Mouse (Mus musculus) cerebellum, adult 2 months (tissue): ENCODE measurements around the gene Nxn. TPM values are rescaled to one million over a fixed set of nuclear protein-coding genes. Genes with fewer than 3 reads are reported as not detected.

ENCODE experiments used
- DNase-seq, 2 experiments: peaks; one replicate each; pipeline ENCODE4 v3.0.0; 2021
- H3K27ac ChIP-seq: fragments of 200-500 bp; 2 replicates; pipeline ENCODE4 v1.5.1; 2012; ENCODE audit warnings: low read length, control low read depth, inconsistent platforms; ENCODE audit not compliant: insufficient read depth
- H3K27me3 ChIP-seq: fragments of 200-500 bp; 2 replicates; pipeline ENCODE4 v1.6.1; 2012; ENCODE audit warnings: inconsistent platforms, mild to moderate bottlenecking, low read length, moderate library complexity; ENCODE audit not compliant: control insufficient read depth, insufficient read depth
- H3K4me1 ChIP-seq: fragments of 200-500 bp; 2 replicates; pipeline ENCODE4 v1.6.1; 2011; ENCODE audit warnings: low read length; ENCODE audit not compliant: control insufficient read depth, insufficient read depth
- H3K4me3 ChIP-seq: fragments of 200-500 bp; replicated peaks from 2 replicates; pipeline ENCODE3; 2011; ENCODE audit warnings: mild to moderate bottlenecking, low read depth, low read length, control low read depth; ENCODE audit not compliant: insufficient read depth
- CTCF ChIP-seq: fragments of 200-500 bp; IDR thresholded peaks from 2 replicates; pipeline ENCODE4 v1.5.1; 2011; ENCODE audit warnings: low read depth, mild to moderate bottlenecking, control low read depth, low read length, moderate library complexity, borderline replicate concordance; ENCODE audit not compliant: insufficient read depth
- POLR2A ChIP-seq: fragments of 200-500 bp; IDR thresholded peaks from 2 replicates; pipeline ENCODE4 v1.6.1; 2011; ENCODE audit warnings: low read length, control low read depth, borderline replicate concordance; ENCODE audit not compliant: insufficient read depth
- WGBS: fragments of 180-500 bp; shearing (Covaris S2); methylation state at CpG from one replicate; pipeline ENCODE4 v1.1.7; 2018; 5-methylcytosine and 5-hydroxymethylcytosine counted together
- polyA plus RNA-seq: library from polyadenylated mRNA; depleted of rRNA; stranded (reverse); fragments of >200 nt; gene quantifications from 2 replicates; pipeline ENCODE4 v1.2.3, GENCODE M21; 2012; rRNA removed

Nxn gene
- 24.3 and 29.8 TPM in 2 replicates for polyA plus RNA-seq

DNA sequence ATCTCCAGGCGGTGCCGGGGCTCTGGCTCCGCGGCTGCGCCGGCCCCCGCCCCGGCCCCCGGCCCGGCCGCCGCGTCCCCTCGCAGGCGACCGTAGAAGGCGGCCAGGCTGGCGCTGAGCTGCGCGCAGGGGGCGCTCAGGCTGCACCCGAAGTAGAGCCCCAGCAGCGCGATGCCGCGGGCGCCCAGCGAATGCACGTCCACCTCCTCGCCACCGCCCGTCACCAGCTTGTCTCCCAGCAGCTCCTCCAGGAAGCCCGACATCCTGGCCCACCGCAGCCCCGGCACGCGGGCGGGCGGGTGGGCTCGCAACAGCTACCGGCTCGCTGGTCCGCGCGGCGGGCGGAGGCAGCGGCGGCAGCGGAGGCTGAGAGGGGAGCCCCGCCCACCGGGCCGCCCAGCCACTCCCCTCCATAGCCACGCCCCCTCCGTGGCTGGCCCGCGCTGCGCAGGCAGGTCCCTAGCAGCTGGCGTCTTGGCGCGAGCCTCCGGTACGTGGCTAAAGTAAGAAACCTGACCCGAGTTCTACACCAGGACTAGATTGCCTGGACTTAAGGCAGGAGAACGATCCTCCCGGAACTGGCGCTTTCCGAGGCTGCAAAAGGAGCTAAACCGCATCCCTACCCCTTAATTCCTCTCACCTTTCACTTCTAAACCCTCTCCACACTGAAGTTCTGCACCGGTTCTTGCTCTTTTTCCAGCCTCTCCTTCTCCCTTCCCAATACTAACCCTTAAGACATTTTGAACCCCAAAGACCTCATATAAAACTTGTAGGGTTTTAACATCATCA is at the start of gene Nxn:
Gene Nxn (minus strand): TSS at position 343 of the 789 bp plus-strand sequence.
- 1% methylated on average over 66 of the region's 70 CpGs for WGBS
- Histone ChIP-seq H3K4me1 (peaks cover 5% of the 10 kb centered on the region; the same call in 1 of the 2 replicates), H3K27me3 (no peaks in the 10 kb centered on the region), H3K27ac (peak within 1 kb of the TSS; percentile 52), H3K4me3 (peak within 1 kb of the TSS; percentile 82)
- peak; percentile 94 for DNase-seq
- no peak for TF ChIP-seq CTCF
- TF ChIP-seq POLR2A: 0 out of 2 replicates have a peak, but pooled peaks have one; percentile 36

DNA sequence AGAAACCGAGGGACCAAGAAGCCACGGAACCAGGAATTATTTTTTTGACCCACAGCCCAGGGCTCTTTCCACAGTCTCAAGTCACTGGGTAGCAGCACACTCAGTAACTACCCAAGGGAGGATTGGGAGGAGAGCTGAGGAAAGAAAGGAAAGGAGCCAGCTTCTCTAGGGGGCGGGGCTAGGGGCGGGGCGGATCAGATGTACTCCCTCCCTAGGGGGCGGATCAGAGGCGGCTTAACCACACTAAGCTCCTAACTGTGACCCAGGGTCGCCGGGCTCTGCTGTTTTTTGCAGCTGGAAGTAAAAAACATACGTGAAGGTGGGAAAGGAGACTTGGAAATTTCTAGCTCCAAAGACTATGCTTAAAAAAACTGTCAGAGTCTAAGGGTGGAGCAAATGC is 47.3 kb upstream of the Nxn start:
- WGBS: 28% methylated on average over 10 of the region's 10 CpGs
- Histone ChIP-seq H3K27ac (no peak overlapping the region), H3K4me3 (no peak overlapping the region), H3K27me3 (no peaks in the 10 kb centered on the region), H3K4me1 (peaks cover 16% of the 10 kb centered on the region)
- TF ChIP-seq POLR2A (no peak), CTCF (no peak)
- no peak for DNase-seq

DNA sequence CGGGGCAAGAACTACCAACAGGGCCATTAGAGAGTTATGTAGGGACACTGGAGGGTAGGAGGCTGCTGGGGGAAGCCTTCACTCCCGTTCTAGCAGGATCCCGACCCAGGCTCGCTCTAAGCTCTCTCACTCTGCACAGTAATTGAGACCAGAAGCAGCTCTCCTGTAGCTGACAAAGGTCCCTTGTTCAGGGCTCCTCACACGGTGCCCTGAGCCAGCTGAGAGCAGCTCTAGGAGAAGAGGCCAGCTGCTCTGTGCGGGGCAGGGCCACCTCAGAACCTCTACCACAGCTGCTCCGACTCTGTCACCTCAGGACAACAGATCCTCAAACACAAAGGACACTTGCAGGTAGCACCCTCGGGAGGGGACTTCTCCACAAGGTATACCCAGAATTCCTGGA is 46.5 kb upstream of the Nxn start:
- no peak for DNase-seq
- WGBS: 63% methylated on average over 8 of the region's 8 CpGs
- no peak for TF ChIP-seq CTCF
- no peak for TF ChIP-seq POLR2A
- no peak overlapping the region for H3K4me3 ChIP-seq
- peaks cover 16% of the 10 kb centered on the region for H3K4me1 ChIP-seq
- no peak overlapping the region for H3K27ac ChIP-seq
- H3K27me3 ChIP-seq: no peaks in the 10 kb centered on the region

DNA sequence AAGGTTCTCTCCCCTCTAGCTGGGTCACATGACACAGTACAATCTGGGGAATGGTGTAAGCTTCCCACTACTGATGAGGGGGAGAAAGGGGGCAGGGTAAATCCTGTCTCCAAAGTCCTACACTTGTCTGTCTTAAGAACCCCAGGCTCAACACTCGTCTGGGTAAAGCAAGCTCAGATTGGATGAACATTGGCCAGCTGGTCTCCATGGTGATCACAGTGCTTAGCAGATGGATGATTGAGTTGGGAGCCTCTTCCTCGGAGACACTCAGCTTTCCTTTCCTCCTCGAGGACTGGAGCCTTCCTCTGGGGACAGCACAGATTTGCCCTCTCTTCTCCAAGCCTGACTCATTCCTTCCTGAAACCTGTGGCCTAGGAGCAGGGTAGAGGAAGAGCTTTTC is 40.7 kb upstream of the Nxn start:
- Histone ChIP-seq H3K4me3 (no peak overlapping the region), H3K4me1 (no peaks in the 10 kb centered on the region), H3K27ac (no peak overlapping the region), H3K27me3 (no peaks in the 10 kb centered on the region)
- 31% methylated on average over 3 of the region's 3 CpGs for WGBS
- TF ChIP-seq CTCF: no peak
- TF ChIP-seq POLR2A: no peak
- no peak for DNase-seq

DNA sequence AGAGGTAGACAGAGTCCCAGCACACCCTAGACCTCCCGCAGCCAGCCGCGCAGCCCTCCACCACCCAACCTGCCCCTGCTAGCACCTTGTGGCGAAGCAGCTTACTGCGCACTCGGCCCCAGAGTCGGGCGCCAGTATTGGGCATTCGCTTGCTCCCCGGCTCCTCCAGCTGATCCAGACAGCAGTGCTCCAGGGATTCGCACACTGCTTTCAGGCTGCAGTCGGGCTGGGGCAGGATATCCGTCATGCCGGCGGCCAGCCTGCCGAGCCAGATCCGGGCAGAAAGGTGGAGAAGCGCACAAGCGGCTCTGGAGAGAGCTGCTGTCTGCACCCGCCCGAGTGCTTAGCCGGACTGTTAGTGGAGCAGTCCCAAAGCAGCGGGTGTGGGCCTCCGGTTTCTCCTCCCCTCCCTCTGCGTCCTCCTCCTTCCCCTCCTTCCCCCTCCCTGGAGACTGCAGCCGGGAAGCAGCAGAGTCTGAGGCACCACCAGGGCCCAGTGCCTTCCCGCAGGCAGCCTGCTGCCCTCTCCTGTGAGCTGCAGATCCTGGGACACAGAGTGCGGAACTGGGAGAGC is 38.0 kb upstream of the Nxn start:
- Histone ChIP-seq H3K27ac (no peak overlapping the region; the same call in 1 of the 2 replicates), H3K4me1 (no peaks in the 10 kb centered on the region), H3K27me3 (no peaks in the 10 kb centered on the region), H3K4me3 (peak overlapping the region; percentile 55)
- WGBS: 11% methylated on average over 28 of the region's 28 CpGs
- peak; percentile 49 to 54 for DNase-seq
- TF ChIP-seq POLR2A: 0 out of 2 replicates have a peak, but pooled peaks have one; percentile 16
- no peak for TF ChIP-seq CTCF

DNA sequence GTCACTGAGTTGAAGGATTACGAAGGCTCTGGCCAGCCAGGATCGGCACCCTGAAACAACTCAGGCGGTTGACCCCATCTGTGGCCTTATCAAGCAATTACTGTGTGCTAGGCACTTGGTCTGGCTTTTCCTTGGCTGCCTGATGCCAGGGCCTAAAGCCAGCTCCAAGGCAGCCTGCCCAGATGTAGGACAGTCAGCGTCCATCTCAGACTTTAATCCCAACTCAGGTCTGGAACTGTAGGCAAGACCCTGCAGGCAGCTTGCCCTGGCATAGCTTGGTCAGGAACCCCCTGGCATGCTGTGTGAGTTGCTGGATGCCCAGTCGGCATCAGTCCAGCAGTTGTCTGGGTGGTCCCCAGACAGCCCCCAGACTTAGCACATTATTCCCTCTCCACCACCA is 37.1 kb upstream of the Nxn start:
- no peaks in the 10 kb centered on the region for H3K4me1 ChIP-seq
- WGBS: 67% methylated on average over 5 of the region's 5 CpGs
- peak in 1 of 2 experiments; percentile 21 for DNase-seq
- no peak overlapping the region for H3K27ac ChIP-seq
- H3K4me3 ChIP-seq: no peak overlapping the region
- TF ChIP-seq POLR2A: no peak
- no peak for TF ChIP-seq CTCF
- no peaks in the 10 kb centered on the region for H3K27me3 ChIP-seq

DNA sequence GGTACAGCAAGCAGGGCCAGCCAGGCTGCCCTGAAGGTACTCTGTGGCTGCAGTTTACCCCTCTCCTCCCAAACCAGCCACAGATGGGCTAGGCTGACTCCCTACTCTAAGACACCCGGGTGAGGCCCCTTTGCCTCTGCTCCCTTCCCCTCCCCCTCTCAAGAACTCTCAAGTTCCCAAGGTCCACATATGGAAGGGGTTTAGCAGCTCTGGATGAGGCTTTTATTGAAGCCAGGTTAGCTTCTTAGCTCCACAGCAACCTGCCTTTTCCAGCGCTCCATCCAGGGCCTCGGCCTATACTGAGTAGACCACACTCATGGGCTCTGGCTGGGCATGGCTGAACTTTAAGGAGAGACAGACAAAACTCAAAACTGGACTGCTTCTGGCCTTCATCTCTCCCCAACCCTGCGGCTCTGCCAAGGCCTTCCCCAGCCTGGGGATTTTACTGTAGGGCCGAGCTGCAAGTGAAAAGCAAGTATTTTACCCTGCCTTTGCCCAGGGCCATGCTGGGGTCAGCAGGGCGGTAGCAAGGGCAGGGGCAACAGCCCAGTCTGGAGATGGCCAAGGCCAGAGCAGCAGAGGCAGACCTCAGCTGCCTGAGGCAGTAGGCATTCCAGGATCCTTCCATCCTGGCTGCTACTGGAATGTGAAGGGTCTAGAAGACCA is 31.2 kb upstream of the Nxn start:
- Histone ChIP-seq H3K27ac (no peak overlapping the region), H3K27me3 (no peaks in the 10 kb centered on the region), H3K4me1 (no peaks in the 10 kb centered on the region), H3K4me3 (no peak overlapping the region)
- no peak for DNase-seq
- no peak for TF ChIP-seq CTCF
- no peak for TF ChIP-seq POLR2A
- 70% methylated on average over 6 of the region's 6 CpGs for WGBS

DNA sequence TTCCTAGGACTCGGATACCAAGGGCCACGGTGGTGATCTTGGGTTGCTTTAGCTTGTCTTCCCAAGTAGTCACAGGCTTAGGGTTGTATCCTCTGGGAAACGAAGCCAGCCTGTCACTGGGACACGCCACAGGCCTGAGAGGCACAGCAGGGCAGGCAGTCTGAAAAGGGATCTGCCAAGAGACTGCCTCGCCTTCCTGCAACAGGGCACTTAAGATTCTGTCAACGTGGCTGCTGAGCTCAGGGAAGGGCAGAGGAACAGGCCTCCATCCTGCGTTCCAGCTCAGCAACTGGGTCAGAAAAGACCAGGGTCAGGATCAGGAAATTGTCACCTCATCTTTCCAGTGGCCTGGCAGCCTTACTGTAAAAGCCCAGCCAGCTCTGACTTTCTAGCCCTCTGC is 30.6 kb upstream of the Nxn start:
- H3K4me3 ChIP-seq: no peak overlapping the region
- TF ChIP-seq POLR2A (no peak), CTCF (no peak)
- WGBS: 48% methylated on average over 7 of the region's 7 CpGs
- H3K27ac ChIP-seq: no peak overlapping the region
- no peaks in the 10 kb centered on the region for H3K27me3 ChIP-seq
- H3K4me1 ChIP-seq: no peaks in the 10 kb centered on the region
- DNase-seq: peak in 1 of 2 experiments; percentile 44
